Mouse (Mus musculus): ENCODE results near the gene Trim30c. TPM values are rescaled to one million over a fixed set of nuclear protein-coding genes. Genes with fewer than 3 reads are reported as not detected.

Gene Trim30c
- total and polyA plus RNA-seq, 3 experiments: 0.12 TPM; not detected in 2

GRCm38 (mm10) chr7:104398492-104398891, 2.1 kb downstream of the Trim30c start:
- TF ChIP-seq NRF1 (IDR thresholded peaks at IDR 0.05; ENCODE audit: insufficient read depth, low read depth, low read length, poor library complexity, severe bottlenecking) (no peak), ZNF384 (IDR thresholded peaks at IDR 0.05; ENCODE audit: low read depth, low read length) (peak; percentile 89), MXI1 (IDR thresholded peaks at IDR 0.05; ENCODE audit: low read depth, low read length) (no peak)
- Histone ChIP-seq H3K4me1 (ENCODE audit: control insufficient read depth in 1 of 2, insufficient read depth in 2 of 2, low read length in 2 of 2) (no peaks in the 10 kb centered on the region), H3K9me3 (replicated peaks; ENCODE audit: insufficient read depth, low read length) (no peaks in the 10 kb centered on the region), H3K4me3 (ENCODE audit: control insufficient read depth in 1 of 2, insufficient read depth in 1 of 2, low read depth in 2 of 2, low read length in 2 of 2) (no peak overlapping the region), H3K27me3 (ENCODE audit: control insufficient read depth in 1 of 2, insufficient read depth in 2 of 2, low read length in 2 of 2) (peaks cover 0 to 2% of the 10 kb centered on the region in 2 experiments; a peak in 1 of 4 replicates), H3K36me3 (ENCODE audit: control insufficient read depth in 1 of 2, insufficient read depth in 2 of 2, low read length in 2 of 2) (no peaks in the 10 kb centered on the region), H3K79me2 (ENCODE audit: control insufficient read depth, insufficient read depth, low read length, poor library complexity) (no peaks in the 10 kb centered on the region), H3K9ac (ENCODE audit: control insufficient read depth, low read depth, low read length, poor library complexity, severe bottlenecking) (no peak overlapping the region), H3K27ac (ENCODE audit: control insufficient read depth, low read depth, low read length) (no peak overlapping the region)
- DNase-seq (ENCODE audit: low read depth, low spot score): peak; percentile 6

GRCm38 (mm10) chr7:104369736-104370414, 30.8 kb downstream of the Trim30c start, which contains the start of gene Trim30b:
Trim30b (minus strand) TSS chr7:104369884.
- H3K4me1 ChIP-seq (ENCODE audit: control insufficient read depth in 1 of 2, insufficient read depth in 2 of 2, low read length in 2 of 2): peaks cover 0 to 5% of the 10 kb centered on the region in 2 experiments; a peak in 1 of 4 replicates
- H3K36me3 ChIP-seq (ENCODE audit: control insufficient read depth in 1 of 2, insufficient read depth in 2 of 2, low read length in 2 of 2): no peaks in the 10 kb centered on the region
- H3K27ac ChIP-seq (ENCODE audit: control insufficient read depth, low read depth, low read length): no peak within 1 kb of the TSS
- 0 out of 2 replicates have a peak within 1 kb of the TSS, but pooled peaks have one; percentile 22 for H3K9ac ChIP-seq (ENCODE audit: control insufficient read depth, low read depth, low read length, poor library complexity, severe bottlenecking)
- no peaks in the 10 kb centered on the region; a peak in 2 of 4 replicates for H3K27me3 ChIP-seq (ENCODE audit: control insufficient read depth in 1 of 2, insufficient read depth in 2 of 2, low read length in 2 of 2)
- no peaks in the 10 kb centered on the region for H3K9me3 ChIP-seq (replicated peaks; ENCODE audit: insufficient read depth, low read length)
- H3K4me3 ChIP-seq (ENCODE audit: control insufficient read depth in 1 of 2, insufficient read depth in 1 of 2, low read depth in 2 of 2, low read length in 2 of 2): peak within 1 kb of the TSS; percentile 21 to 40; a peak in 3 of 4 replicates
- TF ChIP-seq SMC3 (IDR thresholded peaks at IDR 0.05; ENCODE audit: low read depth, low read length) (peak; percentile 51), MAFK (IDR thresholded peaks at IDR 0.05; ENCODE audit: borderline replicate concordance, low read depth, low read length) (no peak), CTCF (IDR thresholded peaks at IDR 0.05 in 2 of 3, conservative IDR thresholded peaks at IDR 0.05 in 1 of 3; ENCODE audit: control insufficient read depth in 1 of 3, insufficient read depth in 1 of 3, low read depth in 2 of 3, low read length in 3 of 3, poor library complexity in 1 of 3, severe bottlenecking in 1 of 3) (peak; percentile 27 to 60 (median 35); a peak in 4 of 6 replicates), RAD21 (IDR thresholded peaks at IDR 0.05; ENCODE audit: low read depth, low read length) (peak; percentile 47), UBTF (IDR thresholded peaks at IDR 0.05; ENCODE audit: borderline replicate concordance, insufficient read depth, low read depth, low read length) (no peak)
- no peaks in the 10 kb centered on the region for H3K79me2 ChIP-seq (ENCODE audit: control insufficient read depth, insufficient read depth, low read length, poor library complexity)
- DNase-seq (ENCODE audit: low read depth, low spot score): peak; percentile 73

- DNase-seq (ENCODE audit: low read depth, low spot score): no peak
- Histone ChIP-seq H3K27ac (ENCODE audit: control insufficient read depth, low read depth, low read length) (no peak overlapping the region), H3K79me2 (ENCODE audit: control insufficient read depth, insufficient read depth, low read length, poor library complexity) (no peaks in the 10 kb centered on the region), H3K36me3 (ENCODE audit: control insufficient read depth in 1 of 2, insufficient read depth in 2 of 2, low read length in 2 of 2) (no peaks in the 10 kb centered on the region), H3K9me3 (replicated peaks; ENCODE audit: insufficient read depth, low read length) (no peaks in the 10 kb centered on the region), H3K4me3 (ENCODE audit: control insufficient read depth in 1 of 2, insufficient read depth in 1 of 2, low read depth in 2 of 2, low read length in 2 of 2) (no peak overlapping the region), H3K4me1 (ENCODE audit: control insufficient read depth in 1 of 2, insufficient read depth in 2 of 2, low read length in 2 of 2) (peaks cover 0 to 5% of the 10 kb centered on the region in 2 experiments; a peak in 1 of 4 replicates), H3K27me3 (ENCODE audit: control insufficient read depth in 1 of 2, insufficient read depth in 2 of 2, low read length in 2 of 2) (no peaks in the 10 kb centered on the region; a peak in 2 of 4 replicates), H3K9ac (ENCODE audit: control insufficient read depth, low read depth, low read length, poor library complexity, severe bottlenecking) (no peak overlapping the region)
- TF ChIP-seq MYB (IDR thresholded peaks at IDR 0.05; ENCODE audit: low read depth, low read length): no peak
- TF ChIP-seq TCF12 (IDR thresholded peaks at IDR 0.05; ENCODE audit: low read depth, low read length): no peak
- TF ChIP-seq MEF2A (IDR thresholded peaks at IDR 0.05; ENCODE audit: extremely low read depth, insufficient replicate concordance, low read depth, low read length, poor library complexity, severe bottlenecking): no peak
- TF ChIP-seq RAD21 (IDR thresholded peaks at IDR 0.05; ENCODE audit: low read depth, low read length): no peak
- TF ChIP-seq CTCF (IDR thresholded peaks at IDR 0.05 in 2 of 3, conservative IDR thresholded peaks at IDR 0.05 in 1 of 3; ENCODE audit: control insufficient read depth in 1 of 3, insufficient read depth in 1 of 3, low read depth in 2 of 3, low read length in 3 of 3, poor library complexity in 1 of 3, severe bottlenecking in 1 of 3): no peak
- TF ChIP-seq GATA1 (IDR thresholded peaks at IDR 0.05; ENCODE audit: low read depth, low read length): no peak
- TF ChIP-seq ZKSCAN1 (IDR thresholded peaks at IDR 0.05; ENCODE audit: low read depth, low read length): no peak
- no peak for TF ChIP-seq SIN3A (IDR thresholded peaks at IDR 0.05; ENCODE audit: low read length)
- no peak for TF ChIP-seq UBTF (IDR thresholded peaks at IDR 0.05; ENCODE audit: borderline replicate concordance, insufficient read depth, low read depth, low read length)
- no peak for TF ChIP-seq MAZ (IDR thresholded peaks at IDR 0.05; ENCODE audit: low read depth, low read length)
- no peak for TF ChIP-seq GABPA (IDR thresholded peaks at IDR 0.05; ENCODE audit: low read depth, low read length)
- TF ChIP-seq MAX (IDR thresholded peaks at IDR 0.05; ENCODE audit: low read length): no peak
- TF ChIP-seq ZNF384 (IDR thresholded peaks at IDR 0.05; ENCODE audit: low read depth, low read length): no peak
- TF ChIP-seq EP300 (IDR thresholded peaks at IDR 0.05; ENCODE audit: low read depth in 1 of 2, low read length in 2 of 2): no peak
Observed at GRCm38 (mm10) chr7:104366339-104366738, 34.3 kb downstream of the Trim30c start.
